Mouse (Mus musculus): ENCODE measurements around the gene Mtf2. TPM values are rescaled to one million over a fixed set of nuclear protein-coding genes. Genes with fewer than 3 reads are reported as not detected.
"Not testable (repeated sequence)": the region's sequence is repeated elsewhere in the genome, so short reads cannot be mapped to it uniquely, and the experiment has no call there.

Mtf2 gene
- polyA plus RNA-seq, 1 experiment from 2014 or later, result 134 TPM

GRCm38 (mm10) chr5:108049711-108050268, 15.7 kb upstream of the Mtf2 start:
- H3K36me3 ChIP-seq (replicated peaks), result no peaks in the 10 kb centered on the region
- H3K9me3 ChIP-seq, result no peaks in the 10 kb centered on the region
- no peak overlapping the region for H3K9ac ChIP-seq
- H3K4me1 ChIP-seq, result no peaks in the 10 kb centered on the region; the same call in 1 of the 2 replicates
- ATAC-seq (ENCODE audit: low FRiP score), result no peak
- H3K4me2 ChIP-seq, result no peak overlapping the region
- 7% methylated on average over 3 of the region's 3 CpGs for WGBS
- H3K27ac ChIP-seq, result no peak overlapping the region
- H3K27me3 ChIP-seq, result peaks cover 13% of the 10 kb centered on the region
- H3K4me3 ChIP-seq (replicated peaks), result no peak overlapping the region

DNA sequence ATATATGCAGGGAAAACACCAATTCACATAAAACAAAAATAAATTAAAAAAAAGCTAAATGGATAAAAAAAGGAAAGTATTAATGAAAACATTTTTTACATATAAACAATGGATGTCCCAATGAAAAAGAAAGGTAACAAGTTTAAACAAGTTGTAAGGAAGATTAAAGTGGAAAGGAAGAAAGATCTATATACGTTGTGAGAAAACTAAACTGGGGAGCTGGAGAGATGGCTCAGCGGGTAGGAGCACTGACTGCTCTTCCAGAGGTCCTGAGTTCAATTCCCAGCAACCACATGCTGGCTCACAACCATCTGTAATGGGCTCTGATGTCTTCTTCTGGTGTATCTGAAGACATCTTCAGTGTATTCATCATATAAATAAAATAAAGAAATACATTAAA, 14.4 kb upstream of the Mtf2 start:
- Histone ChIP-seq H3K4me2 (no peak overlapping the region), H3K9ac (no peak overlapping the region), H3K36me3 (replicated peaks) (no peaks in the 10 kb centered on the region), H3K27ac (no peak overlapping the region), H3K9me3 (no peaks in the 10 kb centered on the region), H3K4me3 (replicated peaks) (no peak overlapping the region), H3K27me3 (peaks cover 13% of the 10 kb centered on the region), H3K4me1 (no peaks in the 10 kb centered on the region; the same call in 1 of the 2 replicates)
- WGBS, result 65% methylated on average over 2 of the region's 2 CpGs
- ATAC-seq (ENCODE audit: low FRiP score), result no peak

- H3K9me3 ChIP-seq; ATAC-seq (ENCODE audit: low FRiP score); H3K4me2 ChIP-seq; H3K27ac ChIP-seq; H3K4me3 ChIP-seq (replicated peaks); H3K4me1 ChIP-seq; H3K9ac ChIP-seq; H3K36me3 ChIP-seq (replicated peaks): not testable (repeated sequence)
- 93% methylated on average over 9 of the region's 9 CpGs for WGBS
- H3K27me3 ChIP-seq, result peaks cover 13% of the 10 kb centered on the region
Measured at GRCm38 (mm10) chr5:108051727-108052126, 13.7 kb upstream of the Mtf2 start.

GRCm38 (mm10) chr5:108052200-108052599, 13.3 kb upstream of the Mtf2 start:
- Histone ChIP-seq H3K36me3 (replicated peaks) (no peaks in the 10 kb centered on the region), H3K4me2 (no peak overlapping the region), H3K27ac (no peak overlapping the region), H3K9ac (no peak overlapping the region), H3K4me1 (no peaks in the 10 kb centered on the region; the same call in 1 of the 2 replicates), H3K27me3 (peaks cover 13% of the 10 kb centered on the region), H3K4me3 (replicated peaks) (no peak overlapping the region), H3K9me3 (no peaks in the 10 kb centered on the region)
- no peak for ATAC-seq (ENCODE audit: low FRiP score)
- 85% methylated on average over 1 of the region's 1 CpGs for WGBS

- Histone ChIP-seq H3K4me3 (replicated peaks) (no peak overlapping the region), H3K36me3 (replicated peaks) (no peaks in the 10 kb centered on the region), H3K9ac (no peak overlapping the region), H3K9me3 (no peaks in the 10 kb centered on the region), H3K4me2 (no peak overlapping the region), H3K4me1 (no peaks in the 10 kb centered on the region; the same call in 1 of the 2 replicates), H3K27me3 (peaks cover 13% of the 10 kb centered on the region), H3K27ac (no peak overlapping the region)
- ATAC-seq (ENCODE audit: low FRiP score), result no peak
- 89% methylated on average over 6 of the region's 6 CpGs for WGBS
Measured at GRCm38 (mm10) chr5:108053566-108053965, 11.9 kb upstream of the Mtf2 start.

- Histone ChIP-seq H3K4me1 (no peaks in the 10 kb centered on the region), H3K36me3 (replicated peaks) (no peaks in the 10 kb centered on the region), H3K4me2 (no peak overlapping the region), H3K27ac (no peak overlapping the region), H3K9ac (no peak overlapping the region), H3K27me3 (no peaks in the 10 kb centered on the region), H3K9me3 (no peaks in the 10 kb centered on the region), H3K4me3 (replicated peaks) (no peak overlapping the region)
- no peak for ATAC-seq (ENCODE audit: low FRiP score)
- 94% methylated on average over 9 of the region's 9 CpGs for WGBS
Measured at GRCm38 (mm10) chr5:108060413-108060812, 5.1 kb upstream of the Mtf2 start.

DNA sequence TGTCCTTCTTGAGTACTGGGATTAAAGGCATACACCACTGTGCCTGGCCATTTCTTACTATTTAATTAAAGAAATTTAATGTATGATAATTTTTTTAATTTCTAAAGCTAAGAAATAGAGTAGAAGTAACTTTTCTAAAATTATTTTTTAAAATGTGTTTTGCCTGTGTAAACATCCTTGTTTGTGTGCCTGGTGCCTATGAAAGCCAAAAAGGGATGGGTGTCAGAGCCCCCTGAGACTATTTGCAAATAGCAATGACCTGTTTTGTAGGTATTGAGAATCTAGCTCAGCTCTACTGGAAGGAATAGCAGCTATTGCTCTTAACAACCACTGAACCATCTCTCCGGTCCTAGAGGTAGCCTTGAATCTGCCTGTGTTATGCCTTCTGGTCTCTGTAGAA, 6.8 kb downstream of the Mtf2 start:
- Histone ChIP-seq H3K4me3 (replicated peaks) (no peak overlapping the region), H3K4me2 (no peak overlapping the region), H3K27me3 (no peaks in the 10 kb centered on the region), H3K36me3 (replicated peaks) (peaks cover 79% of the 10 kb centered on the region), H3K27ac (no peak overlapping the region), H3K9me3 (no peaks in the 10 kb centered on the region), H3K9ac (no peak overlapping the region), H3K4me1 (peaks cover 5% of the 10 kb centered on the region)
- 96% methylated on average over 1 of the region's 1 CpGs for WGBS
- ATAC-seq (ENCODE audit: low FRiP score), result no peak

- no peaks in the 10 kb centered on the region for H3K9me3 ChIP-seq
- no peak overlapping the region for H3K27ac ChIP-seq
- no peak overlapping the region for H3K4me2 ChIP-seq
- H3K9ac ChIP-seq, result no peak overlapping the region
- no peak for ATAC-seq (ENCODE audit: low FRiP score)
- H3K27me3 ChIP-seq, result no peaks in the 10 kb centered on the region
- peaks cover 69% of the 10 kb centered on the region for H3K36me3 ChIP-seq (replicated peaks)
- no peak overlapping the region for H3K4me3 ChIP-seq (replicated peaks)
- H3K4me1 ChIP-seq, result no peaks in the 10 kb centered on the region
Measured at GRCm38 (mm10) chr5:108076241-108076640, 10.8 kb downstream of the Mtf2 start.

DNA sequence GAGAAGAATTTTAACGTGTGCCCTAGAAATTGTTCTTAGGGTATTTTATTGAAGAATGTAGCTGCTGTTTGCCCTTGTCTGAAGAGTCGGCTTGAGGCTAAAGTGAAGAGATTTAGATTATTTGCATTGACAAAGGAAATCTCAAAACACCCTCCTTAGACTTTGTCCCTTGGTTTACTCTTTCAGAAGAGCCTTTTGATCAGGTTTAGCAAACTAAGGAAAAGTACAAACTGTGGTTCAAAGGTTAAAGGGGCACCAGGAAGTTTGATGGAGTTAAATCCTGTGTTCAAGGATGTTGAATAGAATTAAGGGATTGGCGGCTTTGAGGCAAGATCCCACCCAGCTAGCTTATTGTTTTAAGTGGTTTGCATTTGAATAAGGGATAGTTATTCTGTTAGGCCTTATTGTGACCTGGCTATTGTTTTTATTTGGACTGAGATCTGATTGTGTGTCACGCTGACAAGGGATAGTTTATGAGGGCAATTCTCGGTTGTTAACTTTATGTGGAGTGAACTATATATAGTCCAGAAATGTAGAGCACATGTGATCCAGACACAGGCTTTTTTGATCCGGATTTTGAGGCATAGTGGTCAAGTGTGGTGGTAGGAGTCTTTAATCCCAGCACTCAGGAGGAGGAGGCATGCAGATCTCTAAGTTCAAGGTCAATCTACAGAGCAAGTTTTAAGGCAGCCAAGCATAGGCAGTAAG, 11.5 kb downstream of the Mtf2 start:
- ATAC-seq (ENCODE audit: low FRiP score), result no peak
- Histone ChIP-seq H3K4me1 (no peaks in the 10 kb centered on the region), H3K27me3 (no peaks in the 10 kb centered on the region), H3K4me2 (no peak overlapping the region), H3K9me3 (no peaks in the 10 kb centered on the region), H3K4me3 (replicated peaks) (no peak overlapping the region), H3K36me3 (replicated peaks) (peaks cover 65% of the 10 kb centered on the region), H3K27ac (no peak overlapping the region), H3K9ac (no peak overlapping the region)
- 37% methylated on average over 6 of the region's 6 CpGs for WGBS

- H3K9me3 ChIP-seq, result no peaks in the 10 kb centered on the region
- H3K27ac ChIP-seq, result no peak overlapping the region
- H3K4me1 ChIP-seq, result no peaks in the 10 kb centered on the region
- no peak overlapping the region for H3K9ac ChIP-seq
- H3K4me3 ChIP-seq (replicated peaks), result no peak overlapping the region
- peaks cover 61% of the 10 kb centered on the region for H3K36me3 ChIP-seq (replicated peaks)
- H3K4me2 ChIP-seq, result no peak overlapping the region
- no peak for ATAC-seq (ENCODE audit: low FRiP score)
- no peaks in the 10 kb centered on the region for H3K27me3 ChIP-seq
Measured at GRCm38 (mm10) chr5:108079603-108080002, 14.1 kb downstream of the Mtf2 start.

GRCm38 (mm10) chr5:108082380-108082779, 16.9 kb downstream of the Mtf2 start:
- no peak overlapping the region for H3K9ac ChIP-seq
- WGBS, result 47% methylated on average over 2 of the region's 2 CpGs
- no peaks in the 10 kb centered on the region for H3K4me1 ChIP-seq
- H3K9me3 ChIP-seq, result no peaks in the 10 kb centered on the region
- no peaks in the 10 kb centered on the region for H3K27me3 ChIP-seq
- ATAC-seq (ENCODE audit: low FRiP score), result no peak
- no peak overlapping the region for H3K4me2 ChIP-seq
- peaks cover 55% of the 10 kb centered on the region for H3K36me3 ChIP-seq (replicated peaks)
- no peak overlapping the region for H3K27ac ChIP-seq
- no peak overlapping the region for H3K4me3 ChIP-seq (replicated peaks)

DNA sequence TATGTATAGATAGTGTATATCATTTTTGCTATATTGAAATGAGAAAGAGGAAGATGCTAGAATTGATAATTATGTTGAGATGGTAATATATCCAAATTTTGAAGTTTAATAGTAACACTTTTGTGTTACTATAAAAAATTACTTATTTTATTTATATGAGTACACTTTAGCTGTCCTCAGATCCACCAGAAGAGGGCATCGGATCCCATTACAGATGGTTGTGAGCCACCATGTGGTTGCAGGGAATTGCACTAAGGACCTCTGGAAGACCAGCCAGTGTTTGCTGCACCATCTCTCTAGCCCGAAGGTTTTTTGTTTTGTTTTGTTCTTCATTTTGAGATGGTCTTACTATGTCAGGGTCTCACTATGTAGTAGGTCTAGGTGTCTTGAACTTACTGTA, 20.0 kb downstream of the Mtf2 start:
- 93% methylated on average over 2 of the region's 2 CpGs for WGBS
- H3K9me3 ChIP-seq, result no peaks in the 10 kb centered on the region
- no peaks in the 10 kb centered on the region for H3K27me3 ChIP-seq
- no peak overlapping the region for H3K4me3 ChIP-seq (replicated peaks)
- no peak overlapping the region for H3K27ac ChIP-seq
- no peak overlapping the region for H3K4me2 ChIP-seq
- peaks cover 62% of the 10 kb centered on the region for H3K36me3 ChIP-seq (replicated peaks)
- H3K9ac ChIP-seq, result no peak overlapping the region
- ATAC-seq (ENCODE audit: low FRiP score), result no peak
- no peaks in the 10 kb centered on the region for H3K4me1 ChIP-seq

DNA sequence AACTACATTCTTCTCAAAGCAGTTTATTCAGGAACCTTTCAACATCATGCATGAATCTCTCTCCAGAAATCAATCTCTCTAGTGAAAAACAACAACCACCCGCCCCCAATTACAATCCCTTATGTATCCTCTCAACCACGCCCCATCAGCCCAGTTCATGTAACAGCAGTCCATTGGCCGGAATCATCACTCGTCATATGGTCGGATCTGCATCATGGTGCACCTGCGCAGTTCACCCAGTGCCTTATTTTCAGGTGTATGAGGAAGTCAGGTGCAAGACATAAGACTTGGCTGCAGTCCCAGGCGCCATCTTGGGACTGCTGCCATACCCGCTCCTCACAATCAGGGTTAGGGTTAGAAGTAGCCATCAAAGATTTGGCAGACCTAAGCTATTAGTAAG, 27.3 kb downstream of the Mtf2 start:
- not testable (repeated sequence) for H3K9me3 ChIP-seq; H3K27me3 ChIP-seq; ATAC-seq (ENCODE audit: low FRiP score); H3K4me1 ChIP-seq; H3K4me2 ChIP-seq; H3K27ac ChIP-seq; H3K9ac ChIP-seq; H3K4me3 ChIP-seq (replicated peaks)
- H3K36me3 ChIP-seq (replicated peaks), result peaks cover 63% of the 10 kb centered on the region
- 94% methylated on average over 8 of the region's 8 CpGs for WGBS
